Mouse (Mus musculus) T-cell, adult 2 months (primary cell): ENCODE measurements around the gene Nptx2.

ENCODE experiments used
- DNase-seq: peaks from one replicate; pipeline ENCODE4 v3.0.0; 2022; ENCODE audit warnings: low spot score

Gene Nptx2

GRCm38 (mm10) chr5:144545653-144546422 lies at the start of gene Nptx2:
Gene Nptx2 (plus strand): TSS chr5:144545902.
- no peak for DNase-seq

GRCm38 (mm10) chr5:144496481-144496880 lies 49.2 kb upstream of the Nptx2 start:
- DNase-seq: no peak

GRCm38 (mm10) chr5:144504239-144504638 lies 41.5 kb upstream of the Nptx2 start:
- no peak for DNase-seq

- DNase-seq: no peak
These were observed 40.0 kb upstream of the Nptx2 start for GRCm38 (mm10) chr5:144505731-144506130.

GRCm38 (mm10) chr5:144506156-144506555 lies 39.5 kb upstream of the Nptx2 start:
- DNase-seq: no peak

- no peak for DNase-seq
These were observed 38.8 kb upstream of the Nptx2 start for GRCm38 (mm10) chr5:144506689-144507552.

GRCm38 (mm10) chr5:144509431-144509830 lies 36.3 kb upstream of the Nptx2 start:
- DNase-seq: no peak

- no peak for DNase-seq
These were observed 31.0 kb upstream of the Nptx2 start for GRCm38 (mm10) chr5:144514738-144515137.

GRCm38 (mm10) chr5:144515241-144515640 lies 30.5 kb upstream of the Nptx2 start:
- no peak for DNase-seq

GRCm38 (mm10) chr5:144520096-144520495 lies 25.6 kb upstream of the Nptx2 start:
- DNase-seq: no peak

- no peak for DNase-seq
These were observed 20.9 kb upstream of the Nptx2 start for GRCm38 (mm10) chr5:144524774-144525173.

GRCm38 (mm10) chr5:144529123-144529522 lies 16.6 kb upstream of the Nptx2 start:
- no peak for DNase-seq

GRCm38 (mm10) chr5:144542711-144543308 lies 2.9 kb upstream of the Nptx2 start:
- DNase-seq: no peak

- no peak for DNase-seq
These were observed 807 bp downstream of the Nptx2 start for GRCm38 (mm10) chr5:144546423-144546995.

GRCm38 (mm10) chr5:144547333-144547878 lies 1.7 kb downstream of the Nptx2 start:
- DNase-seq: no peak

- DNase-seq: no peak
These were observed 2.5 kb downstream of the Nptx2 start for GRCm38 (mm10) chr5:144548079-144548631.

- no peak for DNase-seq
These were observed 4.3 kb downstream of the Nptx2 start for GRCm38 (mm10) chr5:144550003-144550402.

- DNase-seq: no peak
These were observed 5.0 kb downstream of the Nptx2 start for GRCm38 (mm10) chr5:144550622-144551137.

- DNase-seq: no peak
These were observed 11.0 kb downstream of the Nptx2 start for GRCm38 (mm10) chr5:144556710-144557109.

- DNase-seq: no peak
These were observed 11.7 kb downstream of the Nptx2 start for GRCm38 (mm10) chr5:144557363-144557762.

- DNase-seq: no peak
These were observed 12.8 kb downstream of the Nptx2 start for GRCm38 (mm10) chr5:144558481-144558880.
